Mouse (Mus musculus) monocyte, adult 2 months (primary cell): ENCODE results near the gene Rap1gap2.
A peak's percentile ranks its signal among the peaks of the same experiment; 100 is the strongest.

ENCODE experiments used
- DNase-seq, 2 experiments: peaks; one replicate each; pipeline ENCODE4 v3.0.0; 2022; ENCODE audit warnings: low spot score in 2 of 2, low read depth in 1 of 2

Gene Rap1gap2

DNA sequence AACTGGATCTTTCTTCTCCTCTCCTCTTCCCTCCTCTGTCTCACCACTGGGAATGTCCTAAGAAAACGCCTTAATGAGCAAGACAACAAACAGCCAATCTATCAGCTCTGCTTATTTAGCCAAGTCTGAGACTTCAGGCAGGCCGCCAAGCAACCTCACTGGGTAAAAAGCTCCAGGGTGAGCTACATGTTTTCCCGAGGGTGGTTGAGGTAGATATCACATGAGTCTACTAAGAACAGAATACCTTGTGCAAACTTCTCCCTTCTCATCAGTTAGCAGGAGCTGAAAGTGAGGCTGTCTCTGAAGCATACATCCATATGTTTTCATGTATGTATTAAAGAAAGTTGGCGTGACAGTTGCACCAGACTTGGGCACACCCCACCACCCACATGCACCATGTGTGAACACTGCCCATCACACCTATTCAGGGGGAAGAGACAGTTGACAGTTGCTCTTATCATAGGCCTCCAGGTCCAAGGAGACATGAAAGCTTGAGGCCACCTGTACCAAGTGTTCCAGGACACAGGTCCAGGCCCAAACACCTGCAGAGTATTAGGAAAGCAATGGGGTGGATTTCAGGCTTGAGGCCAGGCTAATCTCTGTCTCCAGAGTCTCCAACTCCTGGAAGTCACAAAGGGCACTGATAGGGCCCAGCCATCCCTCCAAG is 35.8 kb downstream of the Rap1gap2 start:
- no peak for DNase-seq

DNA sequence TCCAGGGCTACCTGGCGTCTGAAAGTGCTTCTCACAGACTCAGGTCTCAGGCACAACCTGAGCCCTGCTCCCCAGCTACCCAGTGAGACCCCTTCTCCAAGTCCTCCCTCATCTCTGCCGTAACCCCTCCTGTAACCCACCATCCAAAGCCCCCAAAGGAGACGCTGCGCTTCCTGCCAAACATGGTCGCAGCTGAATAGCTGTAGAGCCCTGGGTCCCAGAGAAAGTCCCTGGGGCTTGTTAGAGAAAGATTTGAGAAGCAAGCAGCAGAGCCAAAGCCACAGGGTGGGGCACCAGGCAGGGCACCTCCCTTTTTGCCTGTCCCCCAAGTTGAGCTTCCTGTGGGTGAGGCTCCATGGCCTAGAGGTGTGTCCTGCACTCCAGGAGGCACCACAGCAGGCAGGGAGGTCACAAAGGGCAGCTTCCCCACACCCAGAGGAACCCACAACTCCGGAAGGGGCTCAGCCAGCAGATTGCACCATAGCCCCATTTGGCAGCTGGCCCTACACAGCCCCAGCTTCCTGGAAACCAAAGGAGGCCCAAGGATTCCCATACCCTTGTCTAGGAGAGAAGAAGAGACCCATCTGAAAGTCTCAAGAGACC is 38.2 kb downstream of the Rap1gap2 start:
- peak; percentile 86 to 91 for DNase-seq

- DNase-seq, result no peak
Observed at GRCm38 (mm10) chr11:74569735-74570134, 41.0 kb downstream of the Rap1gap2 start.

- no peak for DNase-seq
Observed at GRCm38 (mm10) chr11:74568463-74568862, 42.3 kb downstream of the Rap1gap2 start.

DNA sequence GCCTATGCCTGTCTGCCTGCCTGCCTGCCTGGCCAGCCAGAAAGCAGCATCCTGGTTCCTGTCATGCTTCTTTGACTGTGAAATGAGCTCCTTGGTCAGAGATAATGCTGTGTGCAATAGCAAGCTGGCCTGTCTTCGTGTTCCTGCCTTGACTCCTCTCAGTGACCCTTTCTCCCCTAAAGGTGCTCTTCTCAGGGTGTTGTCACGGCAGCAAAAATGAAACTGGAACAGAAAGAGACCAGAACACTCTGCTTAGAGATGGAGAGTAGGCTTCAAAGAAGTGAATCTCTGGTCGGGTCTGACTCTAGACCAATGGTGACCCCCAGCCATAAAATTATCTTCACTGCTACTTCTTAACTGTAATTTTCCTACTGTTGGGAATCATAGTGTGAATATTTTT is 42.7 kb downstream of the Rap1gap2 start:
- no peak for DNase-seq

GRCm38 (mm10) chr11:74566326-74566874 is 44.3 kb downstream of the Rap1gap2 start:
- DNase-seq, result no peak

DNA sequence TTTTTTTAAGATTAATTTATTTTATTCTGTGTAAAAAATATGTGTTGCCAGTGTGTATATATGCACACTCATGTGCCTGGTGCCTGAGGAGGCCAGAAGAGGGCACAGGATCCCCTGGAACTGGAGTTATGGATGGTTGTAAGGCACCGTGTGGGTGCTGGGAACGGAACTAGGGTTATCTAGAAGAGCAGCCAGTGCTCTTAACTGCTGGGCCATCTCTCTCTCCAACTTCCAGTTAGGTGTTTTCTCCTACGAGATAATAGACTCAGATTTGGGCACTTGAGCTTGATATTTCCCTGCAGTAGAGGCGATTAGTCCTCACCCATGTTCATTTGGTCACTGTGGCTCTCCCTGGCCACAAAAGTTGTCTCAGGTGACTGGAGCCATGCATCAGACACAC is 49.3 kb downstream of the Rap1gap2 start:
- DNase-seq, result no peak

DNA sequence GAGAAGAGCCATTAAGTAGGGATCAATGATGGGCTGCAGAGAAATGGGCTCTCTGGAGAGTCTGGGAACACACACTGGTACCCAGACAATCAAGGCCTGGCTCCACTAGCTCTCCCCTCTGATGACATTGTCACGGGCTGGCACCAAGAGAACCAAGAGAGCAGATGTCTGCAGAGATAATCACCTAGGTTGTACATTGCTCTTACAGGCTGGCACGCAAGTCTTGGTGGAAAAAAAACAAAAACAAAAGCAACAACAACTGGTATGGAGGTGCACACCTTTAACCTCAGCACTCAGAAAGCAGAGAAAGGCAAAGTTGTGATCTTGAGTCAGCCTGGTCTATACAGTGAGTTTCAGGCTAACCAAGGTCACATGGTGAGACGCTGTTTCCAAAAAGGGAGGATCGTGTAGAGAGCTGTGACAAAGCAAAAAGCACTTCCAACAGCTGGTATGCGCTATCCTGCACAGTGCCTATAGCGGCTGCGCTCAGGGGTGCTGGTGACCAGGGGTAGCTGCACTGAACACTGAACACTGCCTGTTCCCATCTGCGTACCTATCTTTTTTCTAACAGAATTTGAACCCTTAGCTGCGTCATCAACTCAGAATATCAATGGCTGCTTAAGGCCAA is 50.0 kb downstream of the Rap1gap2 start:
- DNase-seq, result no peak

GRCm38 (mm10) chr11:74559793-74560433 is 50.8 kb downstream of the Rap1gap2 start:
- no peak for DNase-seq

GRCm38 (mm10) chr11:74558933-74559332 is 51.8 kb downstream of the Rap1gap2 start:
- DNase-seq, result no peak

DNA sequence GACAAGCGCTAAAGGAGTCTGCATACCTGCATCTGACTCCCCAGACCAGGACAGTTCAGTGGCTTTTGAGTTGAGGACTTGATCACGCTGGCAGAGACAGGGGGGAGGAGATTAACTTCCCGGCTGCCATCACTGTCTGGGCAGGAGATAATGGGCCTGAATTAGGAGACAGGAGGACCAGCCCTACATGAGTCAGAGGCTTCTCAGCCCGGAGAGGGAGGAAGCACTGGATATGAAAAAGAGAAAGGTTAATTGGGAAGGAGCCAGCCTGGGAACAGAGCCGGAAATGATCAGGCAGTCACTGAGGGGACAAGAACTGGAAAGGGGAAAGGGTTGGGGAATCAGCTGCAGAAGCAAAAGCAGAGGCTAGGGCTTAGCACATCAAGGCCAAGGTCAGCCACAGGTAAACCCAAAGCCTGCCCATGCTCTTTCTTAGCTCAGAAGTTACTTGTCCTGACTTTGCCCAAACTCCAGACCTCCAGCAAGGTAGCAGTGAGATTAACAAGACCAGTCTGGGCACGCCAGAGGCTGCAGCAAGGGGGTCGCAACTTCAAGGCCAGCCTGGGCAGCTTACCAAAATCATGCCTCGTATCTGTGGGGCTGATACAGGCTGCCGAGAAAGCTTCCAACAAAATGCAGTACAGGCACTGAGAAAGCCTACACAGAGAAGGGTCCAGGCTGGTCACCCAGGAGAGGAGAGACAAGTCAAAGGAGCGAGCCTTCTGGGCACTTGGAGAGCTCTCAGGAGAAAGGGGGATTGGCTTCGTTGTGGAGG is 53.1 kb downstream of the Rap1gap2 start:
- no peak for DNase-seq

- DNase-seq, result peak in 1 of 2 experiments; percentile 31
Observed at GRCm38 (mm10) chr11:74555716-74556374, 54.9 kb downstream of the Rap1gap2 start.

GRCm38 (mm10) chr11:74554683-74555341 is 55.9 kb downstream of the Rap1gap2 start:
- no peak for DNase-seq

- DNase-seq, result no peak
Observed at GRCm38 (mm10) chr11:74551568-74551967, 59.1 kb downstream of the Rap1gap2 start.

GRCm38 (mm10) chr11:74550615-74551102 is 60.1 kb downstream of the Rap1gap2 start:
- no peak for DNase-seq

DNA sequence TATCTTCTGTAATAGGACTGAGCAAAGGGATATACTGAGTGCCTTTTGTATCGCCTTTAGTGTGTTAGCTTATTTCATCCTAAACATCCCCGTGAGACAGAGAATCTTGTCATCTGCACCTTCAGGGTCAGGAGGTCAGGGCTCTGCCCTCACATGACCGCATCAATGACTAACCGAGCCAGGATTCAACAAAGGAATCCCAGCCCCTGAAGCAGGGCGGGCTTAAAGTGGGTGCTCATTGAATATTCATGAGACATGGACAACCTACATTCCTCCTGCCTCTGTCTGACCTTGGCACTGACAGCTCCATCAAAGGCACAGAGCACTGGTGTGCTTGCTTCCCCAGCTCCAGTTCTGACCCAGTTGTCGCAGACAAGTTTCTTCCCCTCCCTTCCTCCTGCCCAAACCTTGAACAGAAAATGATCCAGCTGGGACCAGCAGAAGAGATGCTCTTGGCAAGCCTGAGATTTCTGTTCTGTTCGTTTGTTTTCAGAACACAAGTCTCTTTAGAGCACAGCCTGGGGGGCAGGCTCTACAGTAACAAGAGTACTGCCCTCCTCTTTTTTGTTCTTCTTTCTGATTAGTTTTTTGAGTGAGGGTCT is 61.8 kb downstream of the Rap1gap2 start:
- no peak for DNase-seq

DNA sequence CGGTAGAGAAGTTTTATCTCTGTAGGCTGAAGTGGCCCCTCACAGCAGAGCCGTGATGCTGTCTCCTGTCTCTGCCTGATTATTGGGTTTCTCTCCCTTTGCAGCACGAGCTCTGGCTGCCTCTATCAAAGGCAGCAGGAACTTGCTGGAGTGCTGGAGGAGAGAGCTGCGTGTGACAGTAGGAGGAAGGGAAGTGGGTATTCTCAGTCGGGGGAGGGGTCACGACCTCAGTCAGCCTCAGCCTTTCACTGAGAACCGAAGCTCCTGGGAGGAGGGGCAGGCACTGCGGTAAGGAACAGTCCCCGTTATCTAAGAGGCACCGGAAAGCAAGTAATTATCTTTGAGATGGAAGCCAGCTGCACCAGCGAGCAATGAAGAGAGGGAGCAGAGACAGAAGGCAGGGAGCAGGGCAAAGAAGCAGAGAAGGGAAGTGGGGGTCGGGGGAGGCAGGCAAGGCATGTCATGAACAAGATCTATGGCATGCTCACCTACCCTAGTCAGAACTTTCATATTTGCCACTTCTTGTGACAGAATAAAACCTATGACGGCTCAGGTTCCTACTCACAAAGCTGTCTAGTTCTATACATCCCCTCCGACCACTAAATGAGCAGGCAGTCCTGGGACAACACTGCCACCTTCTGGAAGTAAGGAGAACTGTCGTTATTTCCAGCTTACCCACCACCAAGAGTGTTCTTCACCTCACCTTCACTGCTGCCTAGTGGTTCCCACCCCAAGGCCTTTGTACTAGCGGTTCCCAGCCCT is 63.6 kb downstream of the Rap1gap2 start:
- peak in 1 of 2 experiments; percentile 42 for DNase-seq

- DNase-seq, result no peak
Observed at GRCm38 (mm10) chr11:74546165-74546564, 64.5 kb downstream of the Rap1gap2 start.

DNA sequence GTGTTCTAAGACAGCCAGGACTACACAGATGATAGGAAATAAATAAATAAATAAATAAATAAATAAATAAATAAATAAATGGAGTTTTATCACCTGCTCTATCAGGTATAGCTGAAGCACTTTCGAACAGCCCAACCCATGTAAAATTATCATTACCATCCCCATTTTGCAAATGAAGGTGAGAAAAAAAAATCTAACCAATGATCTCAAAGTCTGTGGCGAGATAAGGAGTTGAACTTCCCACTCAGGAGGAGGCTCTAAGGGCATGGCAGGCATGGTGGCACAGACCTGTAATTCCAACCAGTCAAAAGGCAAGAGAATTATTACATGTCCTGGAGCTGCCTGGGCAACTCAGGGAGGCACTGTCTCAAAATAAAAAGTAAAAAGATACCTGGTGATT is 65.2 kb downstream of the Rap1gap2 start:
- no peak for DNase-seq
